Mouse (Mus musculus) hindbrain, embryonic 14.5 days (tissue): ENCODE measurements at regions not wholly inside any gene's neighbourhood (a gene's known extent, or its start where the extent isn't known, plus 50 kb on each side); places are given as distances from the start of the nearest gene placed in this dataset.

Source experiments
- ATAC-seq: fragments of 200-750 bp; cut with Nextera tagmentation; 2 replicates; pipeline ENCODE4 v1.8.0; 2017; ENCODE audit warnings: moderate number of reproducible peaks, mild to moderate bottlenecking, moderate TSS enrichment, moderate library complexity; ENCODE audit not compliant: low FRiP score
- DNase-seq: peaks from one replicate; pipeline ENCODE4 v3.0.0-alpha.2; 2015; ENCODE audit warnings: low spot score
- H3K27ac ChIP-seq: fragments of 300-500 bp; sonication (generic); 2 replicates; pipeline ENCODE4 v1.5.1; 2014; ENCODE audit warnings: mild to moderate bottlenecking, moderate library complexity
- H3K27me3 ChIP-seq: fragments of 300-500 bp; sonication (generic); 2 replicates; pipeline ENCODE4 v1.6.1; 2014; ENCODE audit warnings: mild to moderate bottlenecking, low read length, mixed read lengths; ENCODE audit not compliant: control insufficient read depth, insufficient read depth
- H3K36me3 ChIP-seq: fragments of 300-500 bp; sonication (generic); replicated peaks from 2 replicates; pipeline ENCODE4 v1.6.1; 2014; ENCODE audit not compliant: control insufficient read depth, insufficient read depth
- H3K4me1 ChIP-seq: fragments of 300-500 bp; sonication (generic); replicated peaks from 2 replicates; pipeline ENCODE4 v1.6.1; 2014; ENCODE audit warnings: antibody characterized with exemption, low read length, mixed read lengths; ENCODE audit not compliant: control insufficient read depth, insufficient read depth
- H3K4me2 ChIP-seq: fragments of 300-500 bp; sonication (generic); replicated peaks from 2 replicates; pipeline ENCODE4 v1.6.1; 2014; ENCODE audit warnings: mild to moderate bottlenecking, moderate library complexity
- H3K4me3 ChIP-seq: fragments of 300-500 bp; sonication (generic); replicated peaks from 2 replicates; pipeline ENCODE4 v1.5.1; 2014; ENCODE audit warnings: mild to moderate bottlenecking, low read length
- H3K9ac ChIP-seq: fragments of 300-500 bp; sonication (generic); 2 replicates; pipeline ENCODE4 v1.6.1; 2014
- H3K9me3 ChIP-seq: fragments of 300-500 bp; sonication (generic); 2 replicates; pipeline ENCODE4 v1.6.1; 2016; ENCODE audit warnings: low read length; ENCODE audit not compliant: control insufficient read depth
- WGBS: fragments of 180-500 bp; shearing (Covaris S2); extraction: QIAGEN DNeasy Blood & Tissue Kit; methylation state at CpG from one replicate; pipeline ENCODE4 v1.1.7; 2014; 5-methylcytosine and 5-hydroxymethylcytosine counted together

GRCm38 (mm10) chr4:74847332-74848053 lies 430.6 kb downstream of the Dmac1 start:
- Histone ChIP-seq H3K4me3 (no peak overlapping the region), H3K9me3 (no peaks in the 10 kb centered on the region), H3K36me3 (no peaks in the 10 kb centered on the region), H3K27me3 (no peaks in the 10 kb centered on the region), H3K9ac (no peak overlapping the region), H3K4me2 (no peak overlapping the region), H3K27ac (no peak overlapping the region), H3K4me1 (no peaks in the 10 kb centered on the region)
- peak; percentile 27 for DNase-seq
- 84% methylated on average over 4 of the region's 4 CpGs for WGBS
- no peak for ATAC-seq

- 78% methylated on average over 2 of the region's 2 CpGs for WGBS
- H3K9ac ChIP-seq, result no peak overlapping the region
- no peaks in the 10 kb centered on the region for H3K4me1 ChIP-seq
- H3K27me3 ChIP-seq, result no peaks in the 10 kb centered on the region
- H3K4me3 ChIP-seq, result no peak overlapping the region
- H3K9me3 ChIP-seq, result no peaks in the 10 kb centered on the region
- DNase-seq (no peak), ATAC-seq (no peak)
- no peaks in the 10 kb centered on the region for H3K36me3 ChIP-seq
- no peak overlapping the region for H3K4me2 ChIP-seq
- no peak overlapping the region for H3K27ac ChIP-seq
These were observed 479.8 kb downstream of the Dmac1 start for GRCm38 (mm10) chr4:74798173-74798799.

- DNase-seq (no peak), ATAC-seq (no peak)
- Histone ChIP-seq H3K9me3 (no peaks in the 10 kb centered on the region), H3K4me1 (no peaks in the 10 kb centered on the region), H3K4me2 (no peak overlapping the region), H3K27me3 (no peaks in the 10 kb centered on the region), H3K27ac (no peak overlapping the region), H3K9ac (no peak overlapping the region), H3K4me3 (no peak overlapping the region), H3K36me3 (no peaks in the 10 kb centered on the region)
- 89% methylated on average over 2 of the region's 2 CpGs for WGBS
These were observed 480.6 kb downstream of the Dmac1 start for GRCm38 (mm10) chr4:74797456-74797855.

- Histone ChIP-seq H3K4me3 (no peak overlapping the region), H3K9ac (no peak overlapping the region), H3K4me2 (no peak overlapping the region), H3K36me3 (no peaks in the 10 kb centered on the region), H3K9me3 (no peaks in the 10 kb centered on the region), H3K4me1 (no peaks in the 10 kb centered on the region), H3K27me3 (no peaks in the 10 kb centered on the region), H3K27ac (no peak overlapping the region)
- ATAC-seq (no peak), DNase-seq (no peak)
These were observed 481.4 kb downstream of the Dmac1 start for GRCm38 (mm10) chr4:74796676-74797075.

- no peaks in the 10 kb centered on the region for H3K9me3 ChIP-seq
- DNase-seq, result no peak
- H3K4me1 ChIP-seq, result no peaks in the 10 kb centered on the region
- no peaks in the 10 kb centered on the region for H3K27me3 ChIP-seq
- H3K36me3 ChIP-seq, result no peaks in the 10 kb centered on the region
- no peak for ATAC-seq
- H3K9ac ChIP-seq, result no peak overlapping the region
- H3K4me2 ChIP-seq, result no peak overlapping the region
- no peak overlapping the region for H3K27ac ChIP-seq
- 85% methylated on average over 2 of the region's 2 CpGs for WGBS
- H3K4me3 ChIP-seq, result no peak overlapping the region
These were observed 505.7 kb downstream of the Kdm4c start for GRCm38 (mm10) chr4:74747985-74748384.

GRCm38 (mm10) chr4:74739642-74740041 lies 497.3 kb downstream of the Kdm4c start:
- Histone ChIP-seq H3K4me2 (no peak overlapping the region), H3K9me3 (peaks cover 6% of the 10 kb centered on the region; the same call in 1 of the 2 replicates), H3K36me3 (no peaks in the 10 kb centered on the region), H3K27ac (no peak overlapping the region), H3K9ac (no peak overlapping the region), H3K4me3 (no peak overlapping the region), H3K4me1 (no peaks in the 10 kb centered on the region), H3K27me3 (no peaks in the 10 kb centered on the region)
- no peak for ATAC-seq
- 48% methylated on average over 2 of the region's 2 CpGs for WGBS
- no peak for DNase-seq
